Mouse (Mus musculus) embryonic fibroblast, embryonic 13.5 days (primary cell): ENCODE results near the gene Eif3c.

Source experiments
- CTCF ChIP-seq: IDR thresholded peaks from 2 replicates; pipeline ENCODE4 v1.5.1; 2011; ENCODE audit warnings: mild to moderate bottlenecking, control low read depth, low read length, moderate library complexity, borderline replicate concordance; ENCODE audit not compliant: insufficient read depth
- POLR2A ChIP-seq: IDR thresholded peaks from 2 replicates; pipeline ENCODE4 v1.6.1; 2011; ENCODE audit warnings: low read depth, mild to moderate bottlenecking, control low read depth, low read length, moderate library complexity

GRCm38 (mm10) chr7:126612736-126613135, 46.5 kb upstream of the Eif3c start:
- TF ChIP-seq POLR2A (no peak), CTCF (no peak)
